Mouse (Mus musculus): ENCODE measurements around the gene Pga5. TPM values are rescaled to one million over a fixed set of nuclear protein-coding genes. Genes with fewer than 3 reads are reported as not detected.

Pga5 gene
- total RNA-seq, 2 experiments from 2014 or later: not detected

Other genes with a start within 250 kb of the Pga5 start
- gene Lrrc10b, start 220.6 kb downstream of the Pga5 start, total RNA-seq (2021): 1 to 10 TPM; 3.7 to 5.0 TPM
- 1 to 10 TPM in 1 of 2 experiments, under 1 TPM in 1; 0.87 to 1.9 TPM for gene Ppp1r32, start 195.1 kb downstream of the Pga5 start, total RNA-seq (2021)
- 10 to 100 TPM; 86.5 to 90.9 TPM for gene Cpsf7, start 152.8 kb downstream of the Pga5 start, total RNA-seq (2021)
- 10 to 100 TPM; 40.8 to 42.5 TPM for gene Sdhaf2, start 151.9 kb downstream of the Pga5 start, total RNA-seq (2021)
- 10 to 100 TPM; 15.4 to 17.8 TPM for gene Tmem216, start 121.8 kb downstream of the Pga5 start, total RNA-seq (2021)
- 10 to 100 TPM; 14.7 to 17.2 TPM for gene Cyb561a3, start 100.9 kb downstream of the Pga5 start, total RNA-seq (2021)
- gene Tmem138, start 100.7 kb downstream of the Pga5 start, total RNA-seq (2021): 10 to 100 TPM; 14.2 to 17.0 TPM
- gene Ddb1, start 72.7 kb downstream of the Pga5 start, total RNA-seq (2021): 100 to 1,000 TPM; 249 TPM
- gene Tkfc, start 72.4 kb downstream of the Pga5 start, total RNA-seq (2021): 10 to 100 TPM; 25.5 to 29.9 TPM
- gene Vwce, start 43.9 kb downstream of the Pga5 start, total RNA-seq (2021): 1 to 10 TPM; 1.3 to 1.8 TPM
- gene Vps37c, start 10.7 kb upstream of the Pga5 start, total RNA-seq (2021): 10 to 100 TPM; 24.1 to 24.9 TPM
- not detected for gene Cd5, start 60.9 kb upstream of the Pga5 start, total RNA-seq (2021)
- gene Cd6, start 152.0 kb upstream of the Pga5 start, total RNA-seq (2021): not detected
- gene Slc15a3, start 161.7 kb upstream of the Pga5 start, total RNA-seq (2021): 1 to 10 TPM in 1 of 2 experiments, under 1 TPM in 1; 0.82 to 1.2 TPM
- gene Tmem132a, start 191.9 kb upstream of the Pga5 start, total RNA-seq (2021): 100 to 1,000 TPM; 214 to 236 TPM
- 10 to 100 TPM; 36.6 to 39.2 TPM for gene Tmem109, start 203.9 kb upstream of the Pga5 start, total RNA-seq (2021)
- 100 to 1,000 TPM; 195 to 222 TPM for gene Prpf19, start 217.2 kb upstream of the Pga5 start, total RNA-seq (2021)
- gene Zp1, start 242.6 kb upstream of the Pga5 start, total RNA-seq (2021): under 1 TPM in 1 of 2 experiments, not detected in 1; 0.32 TPM